Mouse (Mus musculus) olfactory bulb, adult 2 months (tissue): ENCODE data around the gene Lig3.

Source experiments
- CTCF ChIP-seq: fragments of 200-500 bp; IDR thresholded peaks from 2 replicates; pipeline ENCODE4 v1.5.1; 2012; ENCODE audit warnings: low read depth, mild to moderate bottlenecking, low read length, moderate library complexity; ENCODE audit not compliant: insufficient read depth
- POLR2A ChIP-seq: fragments of 200-500 bp; IDR thresholded peaks from 2 replicates; pipeline ENCODE4 v1.6.1; 2012; ENCODE audit warnings: mild to moderate bottlenecking, low read depth, low read length, moderate library complexity; ENCODE audit not compliant: insufficient read depth

- TF ChIP-seq CTCF: no peak
- TF ChIP-seq POLR2A: no peak
Measured at GRCm38 (mm10) chr11:82806656-82807055, 25.7 kb downstream of the Lig3 start.
